Mouse (Mus musculus): ENCODE results near the gene Ttc7b.

The Ttc7b gene

GRCm38 (mm10) chr12:100520794-100521186 lies at the start of gene Ttc7b:
TSS of gene Ttc7b (minus strand) at chr12:100520826.
- peak; percentile 59 to 74 for DNase-seq

- no peak for DNase-seq
Measured at GRCm38 (mm10) chr12:100568831-100569230, 48.2 kb upstream of the Ttc7b start.

- no peak for DNase-seq
Measured at GRCm38 (mm10) chr12:100568105-100568504, 47.5 kb upstream of the Ttc7b start.

DNA sequence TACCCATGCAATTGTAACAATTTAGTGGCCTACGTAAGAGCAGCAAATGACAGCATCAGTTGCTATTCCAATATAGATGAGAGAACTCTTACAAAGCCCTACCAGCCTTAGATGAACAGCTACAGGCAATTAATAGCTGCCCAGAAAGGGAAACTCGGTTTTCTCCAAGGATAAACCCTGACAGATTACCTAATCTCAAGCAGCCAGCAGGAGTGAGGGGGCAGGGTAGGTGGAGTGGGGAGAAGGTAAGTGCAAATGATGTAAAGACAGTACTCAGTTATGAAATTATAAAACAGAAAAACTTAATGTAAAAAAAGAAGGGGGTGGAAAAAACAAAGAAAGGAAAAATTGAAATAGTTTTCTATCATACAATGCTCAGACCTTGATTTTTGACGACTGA lies 47.0 kb upstream of the Ttc7b start:
- DNase-seq = no peak

- no peak for DNase-seq
Measured at GRCm38 (mm10) chr12:100553675-100554074, 33.0 kb upstream of the Ttc7b start.

DNA sequence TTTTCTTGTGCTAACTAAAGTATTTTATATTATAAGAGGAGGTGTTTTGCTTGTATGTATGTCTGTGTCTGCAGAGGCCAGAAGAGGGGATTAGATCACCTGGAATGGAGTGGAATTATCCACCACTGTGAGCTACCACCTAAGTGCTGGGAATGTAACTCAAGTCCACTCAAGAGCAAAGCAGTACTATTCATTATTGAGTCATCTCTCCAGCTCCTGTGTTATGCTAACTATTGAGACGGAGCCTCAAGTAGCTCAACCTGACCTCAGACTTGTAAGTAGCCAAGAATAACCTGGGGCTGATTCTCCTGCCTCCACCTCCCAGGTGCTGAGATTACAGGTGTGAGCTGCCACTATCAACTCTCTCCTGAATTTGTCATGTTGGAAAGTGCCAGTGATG lies 31.3 kb upstream of the Ttc7b start:
- DNase-seq = no peak

DNA sequence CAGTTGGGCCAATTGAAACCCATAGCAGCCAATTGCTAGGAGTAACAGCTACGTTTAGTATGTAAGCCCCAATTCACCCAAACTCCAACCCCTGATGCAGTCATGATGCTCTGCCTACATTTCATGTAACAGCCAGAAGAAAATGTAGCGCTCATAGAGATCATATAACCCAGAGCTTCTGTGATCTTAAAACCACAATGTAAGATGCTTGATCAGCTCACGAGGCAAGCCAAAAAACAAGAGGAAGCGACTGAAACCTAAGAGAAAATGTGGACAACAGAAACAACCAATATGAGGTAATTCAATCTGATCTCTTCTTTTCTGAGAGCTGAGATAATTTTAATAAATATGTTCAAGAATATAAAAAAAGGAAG lies 23.6 kb upstream of the Ttc7b start:
- no peak for DNase-seq

DNA sequence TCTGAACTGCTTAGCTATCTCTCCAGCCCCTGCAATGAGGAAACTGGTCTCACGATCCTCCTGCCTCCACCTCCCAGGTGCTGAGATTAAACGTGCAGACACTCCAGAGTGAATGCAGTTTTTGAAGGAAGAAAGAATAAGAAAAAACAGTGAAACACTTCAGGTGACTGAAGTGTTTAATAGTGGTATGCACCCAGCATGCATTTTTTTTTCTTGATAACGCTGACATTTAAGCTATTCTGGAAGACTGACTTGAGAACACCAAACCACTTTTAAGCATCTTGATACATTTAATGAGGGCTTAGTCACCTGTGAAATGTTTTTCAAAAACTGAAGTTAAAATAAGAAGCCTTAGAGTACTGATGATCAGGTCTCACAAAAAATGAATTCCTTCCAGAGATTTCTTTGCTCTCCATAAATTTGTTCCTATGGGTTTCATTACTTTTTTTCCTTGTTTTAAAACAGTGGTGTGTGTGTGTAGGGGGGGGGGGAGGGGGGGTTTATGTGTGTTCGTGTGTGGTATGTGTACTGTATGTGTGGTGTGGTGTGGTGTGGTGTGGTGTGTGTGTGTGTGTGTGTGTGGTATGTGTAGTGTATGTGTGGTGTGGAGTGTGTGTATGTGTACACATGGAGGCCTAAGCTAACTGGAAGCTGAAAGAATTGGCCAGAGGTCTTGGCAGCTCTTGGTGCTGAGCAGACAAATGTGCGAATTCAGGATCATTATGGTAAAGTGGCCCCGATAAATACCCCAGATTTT lies 23.0 kb upstream of the Ttc7b start:
- no peak for DNase-seq

DNA sequence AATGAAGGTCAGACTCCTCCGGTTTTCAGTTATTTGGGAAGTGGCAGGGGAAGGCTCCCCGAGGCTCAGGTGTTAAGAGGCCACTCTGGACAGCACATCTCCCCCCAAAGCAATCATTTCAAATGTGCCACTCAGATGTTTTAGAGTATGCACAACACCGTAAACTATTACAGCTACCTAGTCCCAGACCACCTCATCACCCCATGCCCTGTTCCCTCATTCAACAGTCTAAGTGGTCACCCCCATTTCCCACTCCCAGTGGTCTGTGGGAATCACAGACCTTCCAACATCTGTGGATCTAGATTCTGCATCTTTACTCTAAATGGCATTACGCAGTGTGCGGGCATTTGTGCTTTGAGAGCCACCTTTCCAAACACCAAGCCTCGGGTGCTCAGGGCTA lies 21.9 kb upstream of the Ttc7b start:
- DNase-seq = no peak

DNA sequence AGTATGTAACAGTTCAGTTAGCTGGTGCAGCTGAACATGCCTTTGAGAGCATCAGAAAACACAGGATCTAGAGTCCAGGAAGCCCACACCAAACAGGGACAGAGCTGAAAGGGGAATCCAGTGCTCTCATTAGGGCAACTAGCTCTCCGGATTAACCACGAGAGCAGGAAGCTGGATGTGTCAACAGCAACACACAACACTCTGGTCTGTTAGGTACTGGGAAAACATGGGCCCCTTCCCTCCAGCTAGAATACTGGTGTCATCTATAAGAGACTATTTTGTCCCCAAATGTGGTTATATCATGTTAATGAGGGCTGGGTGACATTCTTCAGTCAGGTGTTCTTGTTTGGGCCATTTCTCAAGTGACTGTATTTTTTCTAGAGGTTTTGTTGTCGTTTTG lies 21.4 kb upstream of the Ttc7b start:
- no peak for DNase-seq

- DNase-seq = no peak
Measured at GRCm38 (mm10) chr12:100539158-100539714, 18.6 kb upstream of the Ttc7b start.

DNA sequence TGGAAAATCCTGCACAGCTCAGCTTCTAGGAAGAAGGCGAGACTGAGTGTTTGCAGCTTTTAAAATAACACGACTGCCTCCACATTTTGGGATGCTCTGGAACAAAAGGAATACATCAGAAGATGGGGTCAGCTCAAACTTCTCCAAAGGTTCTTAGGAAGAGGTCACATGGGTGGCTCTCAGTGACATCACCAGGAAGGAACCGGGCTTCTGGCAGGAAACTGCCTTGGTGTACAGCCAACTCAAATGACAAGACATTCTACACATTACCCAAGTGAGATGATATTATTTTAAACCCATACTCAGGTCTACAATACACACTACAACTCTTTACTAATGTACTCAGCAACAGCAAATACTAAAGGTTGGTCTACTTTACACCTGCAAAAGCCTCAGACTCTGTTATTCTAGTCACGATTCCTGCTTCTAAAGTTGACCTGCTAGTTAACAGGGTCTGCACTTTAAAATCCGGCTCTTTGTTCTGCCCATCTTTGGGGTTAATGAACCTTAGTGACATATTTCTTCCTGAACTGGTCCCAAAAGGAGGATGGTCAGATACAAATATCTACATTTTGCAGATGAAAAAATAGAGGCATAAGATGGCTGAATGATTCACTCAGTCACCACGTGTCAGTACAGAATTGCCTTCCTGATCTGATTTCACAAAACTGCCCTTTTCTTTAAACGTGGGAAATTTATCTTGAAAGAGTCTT lies 18.0 kb upstream of the Ttc7b start:
- DNase-seq = no peak

GRCm38 (mm10) chr12:100537091-100537490 lies 16.5 kb upstream of the Ttc7b start:
- DNase-seq = no peak

DNA sequence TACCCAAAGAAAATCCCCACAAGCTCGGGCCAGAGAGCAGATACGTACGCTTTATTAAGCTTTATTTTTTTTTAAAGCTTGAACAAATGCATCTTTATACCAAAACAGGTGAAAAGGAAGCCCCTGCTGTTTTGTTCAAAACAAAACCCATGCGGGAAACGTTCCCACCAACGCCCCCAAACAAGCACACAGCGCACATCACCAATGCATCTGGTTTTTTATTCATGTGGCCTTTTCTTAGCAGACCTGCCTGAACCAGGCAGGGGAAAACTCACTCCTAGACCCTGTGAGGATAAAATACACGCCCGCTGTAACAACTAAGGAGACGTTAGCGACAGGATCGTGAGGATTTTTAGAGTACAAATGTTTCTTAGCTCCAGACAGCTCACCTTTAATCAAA lies 14.4 kb upstream of the Ttc7b start:
- no peak for DNase-seq

GRCm38 (mm10) chr12:100534028-100534427 lies 13.4 kb upstream of the Ttc7b start:
- no peak for DNase-seq

- DNase-seq = no peak
Measured at GRCm38 (mm10) chr12:100533209-100533608, 12.6 kb upstream of the Ttc7b start.

DNA sequence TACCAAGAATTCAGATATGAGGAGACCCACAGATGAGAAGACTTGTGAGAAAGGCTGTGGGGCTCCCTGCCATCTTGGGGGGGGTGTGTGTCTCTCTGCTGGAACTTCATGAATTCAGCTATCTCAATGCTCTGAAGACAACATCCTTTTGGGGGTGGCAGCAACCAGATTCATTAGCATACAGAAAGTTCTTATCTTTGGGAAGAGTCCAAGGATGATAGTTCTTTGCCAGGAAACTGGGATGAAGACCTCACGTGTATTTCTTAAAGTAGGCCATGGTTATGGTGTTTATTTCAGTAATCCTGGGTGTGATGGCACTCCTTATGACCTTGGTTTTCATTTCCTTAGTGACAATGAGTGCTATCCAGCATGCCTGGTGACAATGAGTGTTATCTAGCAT lies 11.1 kb upstream of the Ttc7b start:
- DNase-seq = no peak

- DNase-seq = no peak
Measured at GRCm38 (mm10) chr12:100530871-100531270, 10.2 kb upstream of the Ttc7b start.

DNA sequence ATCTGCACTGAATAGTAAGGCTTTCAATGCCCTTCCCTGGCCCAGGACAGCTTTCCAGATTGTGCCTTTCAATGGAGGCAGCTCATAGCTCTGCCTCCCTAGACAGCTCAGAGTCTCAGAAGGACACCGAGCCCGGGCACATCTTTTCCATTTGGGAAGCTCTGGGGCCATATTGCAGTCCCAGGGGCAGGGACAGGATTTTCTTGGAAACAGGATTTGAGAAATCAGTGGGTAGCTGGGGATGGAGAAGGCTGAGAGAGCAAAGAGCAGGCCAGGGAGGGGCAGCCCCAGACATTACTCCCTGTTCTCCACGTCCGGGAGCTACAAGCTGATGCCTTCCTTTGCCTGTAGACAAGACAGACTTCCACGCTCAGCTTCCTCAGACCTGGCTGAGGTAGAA lies 9.0 kb upstream of the Ttc7b start:
- DNase-seq = no peak

DNA sequence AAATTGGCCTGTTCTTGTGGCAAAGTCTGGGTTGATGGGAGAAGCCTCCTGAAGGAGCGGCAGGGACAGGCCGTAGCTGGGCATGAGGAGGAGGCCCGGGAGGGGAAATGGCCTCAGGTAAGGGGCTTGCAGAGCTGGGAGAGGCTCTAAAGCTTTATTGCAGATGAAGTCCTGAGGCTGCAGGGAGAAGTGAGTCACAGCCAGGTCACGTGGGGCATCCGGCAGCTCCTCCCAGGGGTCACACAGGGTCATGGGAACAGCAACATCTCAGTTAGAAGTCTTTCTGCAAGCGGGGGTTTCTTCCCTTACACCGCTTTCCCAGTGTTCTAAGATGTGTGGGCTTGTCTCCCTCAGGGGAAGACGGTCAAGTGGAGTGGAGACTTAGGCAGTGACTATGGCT lies 8.5 kb upstream of the Ttc7b start:
- DNase-seq = no peak

DNA sequence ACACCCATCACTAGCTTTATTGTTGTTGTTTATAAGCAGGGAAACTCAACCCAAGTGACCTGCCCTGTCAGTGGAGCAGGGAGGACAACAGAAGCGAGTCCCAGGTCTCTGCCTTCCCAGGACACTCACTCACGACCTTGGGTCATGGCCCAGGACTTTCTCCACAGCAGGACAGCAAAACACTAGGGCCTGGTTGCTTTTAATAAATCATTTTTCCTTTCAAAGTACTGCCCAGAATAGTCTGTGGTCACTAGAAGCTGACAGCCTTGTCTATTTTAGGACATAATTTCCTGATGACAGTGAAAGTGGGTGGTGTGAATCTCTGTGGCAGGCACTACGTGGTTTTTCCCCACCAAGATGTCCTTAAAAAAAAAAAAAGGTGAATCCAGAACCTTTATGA lies 7.6 kb upstream of the Ttc7b start:
- no peak for DNase-seq

DNA sequence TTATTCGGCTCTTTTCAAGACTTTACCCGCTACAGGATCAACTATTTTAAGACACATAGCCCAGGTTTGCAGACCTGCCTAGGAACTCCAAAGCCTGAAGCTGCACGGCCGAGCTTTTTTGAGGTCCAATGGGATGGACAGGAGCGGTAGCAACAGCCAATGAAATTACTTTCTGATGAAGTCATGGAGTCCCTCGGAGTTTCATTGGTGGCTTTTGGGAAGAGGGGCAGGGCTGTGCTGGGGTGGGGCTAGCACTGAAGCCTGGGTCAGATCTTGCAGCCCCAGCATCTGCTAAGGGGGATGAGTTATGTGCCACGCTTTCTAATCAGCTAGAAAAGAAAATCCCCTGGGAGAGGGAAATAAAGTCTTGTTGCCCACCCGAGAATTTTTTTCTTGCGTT lies 7.1 kb upstream of the Ttc7b start:
- peak; percentile 80 to 81 for DNase-seq

GRCm38 (mm10) chr12:100527241-100527640 lies 6.6 kb upstream of the Ttc7b start:
- DNase-seq = peak; percentile 55 to 60

DNA sequence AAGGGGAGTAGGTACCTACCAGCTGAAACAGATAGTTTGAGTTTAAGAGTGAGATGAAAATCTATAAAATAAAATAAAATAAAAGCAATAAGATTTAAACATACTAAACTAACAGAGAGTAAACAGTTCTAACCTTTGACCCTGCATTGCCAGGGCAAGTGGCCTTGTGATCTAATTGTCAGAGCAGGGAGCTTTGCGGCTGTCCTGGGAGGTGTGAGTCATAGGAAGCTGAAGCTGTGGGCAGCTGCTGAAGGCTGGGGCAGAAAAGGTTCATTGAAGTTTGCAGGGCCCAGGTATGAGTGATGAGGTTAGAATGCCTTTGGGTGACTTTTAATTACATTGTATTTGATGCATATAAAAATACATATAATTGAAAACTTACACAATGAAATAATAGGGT lies 5.3 kb upstream of the Ttc7b start:
- no peak for DNase-seq
